ENCODE assay signal across 8 mouse cellular contexts in genomic region chr17:36161129-36162051, GRCm38 (mm10). TPM values are rescaled to one million over a fixed set of nuclear protein-coding genes. Genes with fewer than 3 reads are reported as not detected.
DNase-seq lines count a peak whose midpoint lies in the region; ATAC-seq lines count a peak whose summit lies in the region.

No protein-coding gene starts in this region.

- no peak overlapping the region for H3K4me3 ChIP-seq in kidney, embryonic 14.5 days (ENCODE audit: low read length)
- no peak overlapping the region for H3K4me3 ChIP-seq in embryonic facial prominence, embryonic 11.5 days (ENCODE audit: low read depth, low read length)
- H3K4me3 ChIP-seq in limb, embryonic 10.5 days = peak overlapping the region; percentile 31

- peaks cover 3% of the 10 kb centered on the region; the same call in 1 of the 2 replicates for H3K4me1 ChIP-seq in kidney, embryonic 14.5 days (ENCODE audit: control insufficient read depth, insufficient read depth, low read length)
- no peaks in the 10 kb centered on the region; the same call in 1 of the 2 replicates for H3K4me1 ChIP-seq in embryonic facial prominence, embryonic 11.5 days (ENCODE audit: control insufficient read depth, insufficient read depth, low read length)
- H3K4me1 ChIP-seq in limb, embryonic 10.5 days = peaks cover 5% of the 10 kb centered on the region; the same call in 1 of the 2 replicates

- peaks cover 64% of the 10 kb centered on the region for H3K27me3 ChIP-seq in kidney, embryonic 14.5 days (ENCODE audit: control insufficient read depth, insufficient read depth, low read length)
- peaks cover 43% of the 10 kb centered on the region for H3K27me3 ChIP-seq in embryonic facial prominence, embryonic 11.5 days (ENCODE audit: control insufficient read depth, insufficient read depth, low read length)
- peaks cover 99% of the 10 kb centered on the region for H3K27me3 ChIP-seq in limb, embryonic 10.5 days (ENCODE audit: low read depth, poor library complexity, severe bottlenecking)

- DNase-seq in kidney, adult 8-10 months = no peak
- DNase-seq in embryonic facial prominence, embryonic 11.5 days (ENCODE audit: low spot score) = no peak
- DNase-seq in limb, embryonic 10.5 days (ENCODE audit: low spot score) = peak; percentile 47
- DNase-seq in naive thymus-derived CD4-positive, alpha-beta T cell, adult 2 months (ENCODE audit: low read depth) = peak; percentile 44
- DNase-seq in layer of hippocampus, adult 9-11 months = no peak
- DNase-seq in embryo, embryonic 11 days = no peak
- no peak for DNase-seq in frontal cortex, postnatal 10 days (ENCODE audit: low spot score in 2 of 2)

- no peak overlapping the region for H3K9ac ChIP-seq in kidney, embryonic 14.5 days (ENCODE audit: low read depth, low read length)
- H3K9ac ChIP-seq in embryonic facial prominence, embryonic 11.5 days (replicated peaks; ENCODE audit: low read length) = no peak overlapping the region

- ATAC-seq in kidney, embryonic 14.5 days (ENCODE audit: low FRiP score, low TSS enrichment) = 0 out of 2 replicates have a peak, but pooled peaks have one; percentile 28
- no peak for ATAC-seq in embryonic facial prominence, embryonic 11.5 days (replicated peaks; ENCODE audit: insufficient number of reproducible peaks, low FRiP score, low TSS enrichment, low read depth)

- no peaks in the 10 kb centered on the region for H3K9me3 ChIP-seq in kidney, embryonic 14.5 days (ENCODE audit: control insufficient read depth, low read length)
- no peaks in the 10 kb centered on the region for H3K9me3 ChIP-seq in embryonic facial prominence, embryonic 11.5 days (replicated peaks; ENCODE audit: control insufficient read depth, low read length)
- H3K9me3 ChIP-seq in limb, embryonic 10.5 days (replicated peaks) = no peaks in the 10 kb centered on the region

- 2% methylated on average over 49 of the region's 56 CpGs for WGBS in kidney, embryonic 14.5 days
- WGBS in embryonic facial prominence, embryonic 11.5 days = 2% methylated on average over 55 of the region's 56 CpGs
- WGBS in limb, embryonic 10.5 days = 2% methylated on average over 56 of the region's 56 CpGs

- no peak overlapping the region for H3K4me2 ChIP-seq in kidney, embryonic 14.5 days (replicated peaks; ENCODE audit: low read depth, low read length)
- H3K4me2 ChIP-seq in embryonic facial prominence, embryonic 11.5 days (ENCODE audit: low read depth, low read length) = peak overlapping the region; percentile 13

- H3K36me3 ChIP-seq in kidney, embryonic 14.5 days (ENCODE audit: control insufficient read depth, insufficient read depth, low read length) = no peaks in the 10 kb centered on the region
- no peaks in the 10 kb centered on the region for H3K36me3 ChIP-seq in embryonic facial prominence, embryonic 11.5 days (replicated peaks; ENCODE audit: control insufficient read depth, insufficient read depth, low read depth, low read length)
- H3K36me3 ChIP-seq in limb, embryonic 10.5 days = no peaks in the 10 kb centered on the region

- no peak overlapping the region for H3K27ac ChIP-seq in kidney, embryonic 14.5 days (ENCODE audit: low read depth, low read length)
- H3K27ac ChIP-seq in embryonic facial prominence, embryonic 11.5 days (replicated peaks; ENCODE audit: low read depth, low read length) = no peak overlapping the region
- no peak overlapping the region for H3K27ac ChIP-seq in limb, embryonic 10.5 days

RNA-seq across cellular contexts. Expression of gene Gm8909, which starts 6.9 kb away (rescaled TPM):
- not detected in 2 replicates for polyA plus RNA-seq in kidney, embryonic 14.5 days (2014; fragmentation: Nextera tagmentation; extraction: Ambion mirVana)
- not detected in 2 replicates for polyA plus RNA-seq in embryonic facial prominence, embryonic 11.5 days (2014; fragmentation: Nextera tagmentation; extraction: Ambion mirVana)
- polyA plus RNA-seq in limb, embryonic 10.5 days (2016; fragmentation: Nextera tagmentation; extraction: Ambion mirVana) = not detected in 2 replicates

RNA-seq across cellular contexts. Expression of gene H2-T3, which starts 28.7 kb away (rescaled TPM):
- not detected in 2 replicates for polyA plus RNA-seq in kidney, embryonic 14.5 days (2014; fragmentation: Nextera tagmentation; extraction: Ambion mirVana)
- polyA plus RNA-seq in embryonic facial prominence, embryonic 11.5 days (2014; fragmentation: Nextera tagmentation; extraction: Ambion mirVana) = not detected in 2 replicates
- not detected in 2 replicates for polyA plus RNA-seq in limb, embryonic 10.5 days (2016; fragmentation: Nextera tagmentation; extraction: Ambion mirVana)

RNA-seq across cellular contexts. Expression of gene Gm7030, which starts 32.2 kb away (rescaled TPM):
- polyA plus RNA-seq in kidney, embryonic 14.5 days (2014; fragmentation: Nextera tagmentation; extraction: Ambion mirVana) = not detected in 2 replicates
- not detected in 2 replicates for polyA plus RNA-seq in embryonic facial prominence, embryonic 11.5 days (2014; fragmentation: Nextera tagmentation; extraction: Ambion mirVana)
- not detected in 2 replicates for polyA plus RNA-seq in limb, embryonic 10.5 days (2016; fragmentation: Nextera tagmentation; extraction: Ambion mirVana)

RNA-seq across cellular contexts. Expression of gene Gm19684, which starts 39.9 kb away (rescaled TPM):
- polyA plus RNA-seq in kidney, embryonic 14.5 days (2014; fragmentation: Nextera tagmentation; extraction: Ambion mirVana) = not detected in 2 replicates
- not detected in 2 replicates for polyA plus RNA-seq in embryonic facial prominence, embryonic 11.5 days (2014; fragmentation: Nextera tagmentation; extraction: Ambion mirVana)
- not detected in 2 replicates for polyA plus RNA-seq in limb, embryonic 10.5 days (2016; fragmentation: Nextera tagmentation; extraction: Ambion mirVana)

Comparison
In these comparisons a context has a peak if more than half of its experiments do, and no peak if none do; other contexts are left out.
1. DNase-seq: peak in limb, embryonic 10.5 days (single experiment) and naive thymus-derived CD4-positive, alpha-beta T cell, adult 2 months (single experiment); none in kidney, adult 8-10 months (0 of 2), embryonic facial prominence, embryonic 11.5 days (single experiment), layer of hippocampus, adult 9-11 months (single experiment), embryo, embryonic 11 days (single experiment) and frontal cortex, postnatal 10 days (0 of 2).